Mouse (Mus musculus): ENCODE data around the gene Rps10.
"Not testable (repeated sequence)": the region's sequence is repeated elsewhere in the genome, so short reads cannot be mapped to it uniquely, and the experiment has no call there.

The Rps10 gene

GRCm38 (mm10) chr17:27643756-27644155, 7.3 kb upstream of the Rps10 start:
- no peak for DNase-seq

DNA sequence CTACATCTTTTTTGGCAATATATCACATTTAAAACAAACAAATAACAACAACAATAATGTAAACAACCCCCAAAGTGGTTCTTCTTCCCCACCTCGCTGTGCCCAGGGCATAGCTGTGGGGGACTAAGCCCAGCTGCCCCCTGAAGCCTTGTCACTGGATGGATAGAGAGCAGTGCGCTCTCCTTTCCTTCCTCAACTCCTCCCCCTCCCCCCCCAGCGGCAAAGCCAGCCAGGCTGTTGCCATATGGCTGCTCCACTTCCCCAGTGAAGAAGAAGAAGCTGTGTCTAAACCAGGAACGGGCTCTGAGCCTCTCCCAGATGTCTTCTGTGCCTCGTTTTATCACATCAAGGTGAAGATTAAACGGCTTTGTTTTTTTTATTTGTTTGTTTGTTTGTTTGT, 6.6 kb upstream of the Rps10 start:
- DNase-seq = no peak

- peak; percentile 21 to 49 for DNase-seq
These were observed 6.1 kb upstream of the Rps10 start for GRCm38 (mm10) chr17:27642491-27643062.

DNA sequence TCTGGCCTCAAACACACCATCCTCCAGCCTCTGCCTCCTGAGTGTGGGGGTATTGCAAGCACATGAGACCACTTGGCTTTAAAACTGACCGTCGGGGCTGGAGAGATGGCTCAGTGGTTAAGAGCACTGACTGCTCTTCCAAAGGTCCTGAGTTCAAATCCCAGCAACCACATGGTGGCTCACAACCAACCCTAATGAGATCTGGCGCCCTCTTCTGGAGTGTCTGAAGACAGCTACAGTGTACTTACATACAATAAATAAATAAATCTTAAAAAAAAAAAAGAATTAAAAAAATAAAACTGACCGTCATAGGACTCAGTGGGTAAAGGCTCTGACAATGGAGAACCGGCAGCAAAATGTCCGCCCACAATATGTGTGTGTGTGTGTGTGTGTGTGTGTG, 3.4 kb upstream of the Rps10 start:
- not testable (repeated sequence) for DNase-seq

DNA sequence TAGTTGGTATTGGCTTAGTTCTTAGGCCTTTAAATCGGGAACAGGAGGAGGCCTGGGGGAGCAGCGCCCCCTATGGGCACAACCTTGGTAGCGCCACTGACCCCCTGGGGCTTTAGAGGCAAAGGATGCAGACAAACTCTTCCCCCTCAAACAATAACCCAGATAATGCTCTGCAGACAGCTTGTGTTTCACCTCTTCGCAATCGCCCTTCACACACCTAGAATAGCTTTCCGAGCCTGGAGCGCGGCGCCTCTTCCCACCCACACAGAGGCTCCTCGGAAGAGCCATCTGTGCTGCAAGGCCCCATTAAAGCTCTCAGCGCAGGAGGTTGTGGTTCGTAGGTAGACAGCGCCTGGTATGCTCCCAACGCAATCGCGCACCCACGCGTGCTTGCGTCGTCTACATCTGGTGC, 2.5 kb upstream of the Rps10 start:
- DNase-seq = no peak

DNA sequence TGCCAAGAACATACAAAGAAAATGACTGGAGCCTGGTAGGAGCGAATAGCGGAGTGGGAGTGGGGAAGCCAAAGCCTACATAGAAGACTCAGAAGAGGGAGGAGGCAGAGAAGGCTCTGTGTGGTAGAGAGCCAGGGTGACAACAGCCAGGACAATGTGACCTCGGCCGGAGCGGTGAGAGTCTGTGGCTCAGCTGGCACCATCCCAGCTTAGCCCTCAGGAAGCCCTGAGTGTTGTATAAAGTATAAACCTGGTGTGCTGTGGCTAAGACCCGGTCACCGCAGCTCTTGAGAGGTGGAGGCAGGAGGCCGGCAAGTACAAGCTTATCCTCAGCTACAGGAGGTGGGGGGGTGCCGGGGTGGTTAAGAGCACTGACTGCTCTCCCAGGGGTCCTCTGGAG, 864 bp upstream of the Rps10 start:
- DNase-seq = peak; percentile 28 to 73

DNA sequence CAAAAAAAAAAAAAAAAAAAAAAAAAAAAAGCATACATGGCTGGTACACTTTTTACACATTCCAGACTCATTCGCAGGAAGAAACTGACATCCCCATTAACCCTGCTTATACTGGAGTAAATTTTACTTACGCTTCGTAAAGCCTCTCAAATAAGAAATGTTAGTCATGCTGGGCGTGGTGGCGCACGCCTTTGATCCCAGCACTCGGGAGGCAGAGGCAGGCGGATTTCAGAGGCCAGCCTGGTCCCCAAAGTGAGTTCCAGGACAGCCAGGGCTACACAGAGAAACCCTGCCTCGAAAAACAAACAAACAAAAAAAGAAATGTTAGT, 930 bp downstream of the Rps10 start:
- not testable (repeated sequence) for DNase-seq

- DNase-seq = peak; percentile 90 to 95
These were observed 1.4 kb downstream of the Rps10 start, which contains the start of gene RPS10-NUDT3 for GRCm38 (mm10) chr17:27634871-27635574. RPS10-NUDT3 (minus strand) TSS chr17:27635222.

GRCm38 (mm10) chr17:27629249-27630020, 7.0 kb downstream of the Rps10 start:
- DNase-seq = peak; percentile 89 to 95

DNA sequence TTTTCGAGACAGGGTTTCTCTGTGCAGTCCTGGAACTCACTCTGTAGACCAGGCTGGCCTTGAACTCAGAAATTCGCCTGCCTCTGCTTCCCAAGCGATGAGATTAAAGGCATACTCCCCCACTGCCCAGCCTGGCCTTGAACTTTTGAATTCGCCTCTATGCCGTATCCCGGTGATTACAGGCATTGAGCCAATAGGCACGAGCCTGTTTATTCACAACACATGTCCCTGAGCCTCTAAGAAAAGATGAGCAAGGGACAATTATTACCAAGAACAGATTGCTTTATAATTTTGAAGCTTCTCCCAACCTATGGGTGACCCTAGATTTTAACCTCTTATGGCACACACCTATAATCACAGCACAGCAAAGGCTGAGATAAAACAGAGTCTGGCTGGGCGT, 8.1 kb downstream of the Rps10 start:
- DNase-seq = no peak

DNA sequence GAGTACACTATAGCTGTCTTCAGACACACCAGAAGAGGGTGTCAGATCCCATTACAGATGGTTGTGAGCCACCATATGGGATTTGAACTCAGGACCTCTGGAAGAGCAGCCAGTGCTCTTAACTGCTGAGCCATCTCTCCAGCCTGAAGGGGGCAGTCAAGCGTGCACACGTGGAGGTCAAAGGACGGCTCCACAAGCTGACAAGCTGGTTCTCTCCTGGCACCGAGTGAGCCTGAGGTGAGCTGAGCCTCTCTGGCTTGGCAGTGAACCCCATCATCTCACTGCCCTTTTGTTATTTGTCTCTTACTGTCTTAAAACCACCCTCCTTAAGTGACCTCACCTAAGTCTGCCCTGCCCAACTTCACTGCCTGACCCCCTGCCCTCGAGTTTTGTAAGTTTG, 9.0 kb downstream of the Rps10 start:
- DNase-seq = peak; percentile 79 to 87

GRCm38 (mm10) chr17:27626681-27627080, 9.8 kb downstream of the Rps10 start:
- DNase-seq = no peak

GRCm38 (mm10) chr17:27625455-27626251, 10.8 kb downstream of the Rps10 start:
- DNase-seq = no peak

DNA sequence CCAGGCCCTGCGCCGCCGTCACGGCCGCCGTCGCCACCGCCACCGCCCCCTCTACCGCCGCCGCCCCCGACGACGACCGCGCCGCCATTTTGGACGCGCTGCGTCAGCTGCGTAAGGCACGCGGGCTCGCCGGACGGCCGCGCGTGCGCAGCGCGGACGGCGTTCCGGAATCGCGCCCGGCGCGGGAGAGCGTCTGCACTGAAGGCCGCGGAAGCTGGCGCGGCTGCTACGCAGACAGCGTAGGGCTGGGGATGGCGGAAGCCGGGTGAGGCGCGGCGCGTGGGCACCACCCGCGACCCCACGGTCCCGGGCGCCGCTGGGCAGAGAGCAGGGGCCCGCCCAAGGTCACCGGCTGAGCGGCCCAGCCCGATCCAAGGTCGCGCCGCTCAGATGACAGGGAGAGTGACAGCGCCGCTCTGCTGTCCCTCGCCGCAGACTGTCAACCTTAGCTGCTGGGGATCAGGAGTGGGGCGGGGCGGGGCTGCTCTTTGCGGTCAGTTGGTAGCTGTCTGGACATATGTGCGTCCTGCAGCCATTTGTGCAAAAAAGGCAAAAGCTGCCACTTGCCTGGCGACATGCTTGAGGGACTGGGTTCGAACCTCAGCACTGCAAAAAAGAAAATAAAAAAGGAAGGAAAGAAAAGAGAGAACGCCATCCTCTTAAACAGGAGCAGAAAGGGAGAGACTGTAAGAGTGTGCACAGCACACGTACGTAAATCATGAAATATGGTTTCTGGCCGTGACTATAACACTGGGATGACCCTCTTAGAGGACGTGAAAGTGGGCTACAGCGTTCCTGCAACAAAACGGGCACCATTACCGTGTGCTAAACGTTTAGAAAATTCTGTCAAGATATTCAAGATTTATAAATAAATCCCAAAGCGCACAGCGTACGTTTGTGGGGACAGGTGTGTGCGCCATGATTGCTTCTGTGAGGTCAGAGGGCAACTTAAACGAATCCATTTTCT, 12.8 kb downstream of the Rps10 start, which contains the start of gene Nudt3:
TSS of gene Nudt3 (minus strand) at position 136 of the 967 bp plus-strand sequence.
- peak; percentile 85 to 93 for DNase-seq

DNA sequence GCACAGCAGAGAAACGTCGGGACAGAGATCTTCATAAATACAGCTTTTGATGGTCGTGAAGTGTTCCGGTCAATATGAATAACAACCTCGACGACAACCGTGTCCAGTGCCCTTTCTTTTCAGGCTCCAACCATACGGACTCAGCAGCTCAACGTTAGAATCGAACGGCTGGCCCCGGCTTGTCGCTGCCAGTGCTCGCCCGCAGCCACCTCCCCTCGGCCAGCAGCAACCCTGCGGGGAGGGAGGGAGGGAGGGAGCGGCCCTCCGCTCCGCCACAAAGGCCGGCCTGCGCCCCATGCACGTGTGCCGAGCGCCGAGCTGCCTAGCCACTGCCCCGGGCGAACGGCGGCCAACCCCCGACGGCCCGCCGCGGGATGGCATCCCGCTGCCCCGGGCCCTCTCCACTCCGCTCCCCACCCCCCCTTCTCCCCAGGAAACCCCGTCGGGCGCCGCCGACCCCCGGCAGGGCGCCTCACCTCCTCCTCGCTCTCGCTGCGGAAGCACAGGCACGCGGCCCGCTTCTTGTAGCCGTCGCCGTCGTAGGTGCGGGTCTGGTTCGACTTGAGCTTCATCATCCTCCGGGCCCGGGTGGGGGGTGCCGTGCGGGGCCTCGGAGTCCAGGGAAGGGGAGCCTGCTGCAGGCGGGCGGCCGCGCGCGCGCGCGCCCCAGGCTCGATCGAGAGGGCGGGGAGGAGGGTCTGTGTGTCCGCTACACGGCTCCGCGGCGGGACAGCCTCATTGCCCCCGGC, 13.7 kb downstream of the Rps10 start:
- peak; percentile 48 to 76 for DNase-seq

DNA sequence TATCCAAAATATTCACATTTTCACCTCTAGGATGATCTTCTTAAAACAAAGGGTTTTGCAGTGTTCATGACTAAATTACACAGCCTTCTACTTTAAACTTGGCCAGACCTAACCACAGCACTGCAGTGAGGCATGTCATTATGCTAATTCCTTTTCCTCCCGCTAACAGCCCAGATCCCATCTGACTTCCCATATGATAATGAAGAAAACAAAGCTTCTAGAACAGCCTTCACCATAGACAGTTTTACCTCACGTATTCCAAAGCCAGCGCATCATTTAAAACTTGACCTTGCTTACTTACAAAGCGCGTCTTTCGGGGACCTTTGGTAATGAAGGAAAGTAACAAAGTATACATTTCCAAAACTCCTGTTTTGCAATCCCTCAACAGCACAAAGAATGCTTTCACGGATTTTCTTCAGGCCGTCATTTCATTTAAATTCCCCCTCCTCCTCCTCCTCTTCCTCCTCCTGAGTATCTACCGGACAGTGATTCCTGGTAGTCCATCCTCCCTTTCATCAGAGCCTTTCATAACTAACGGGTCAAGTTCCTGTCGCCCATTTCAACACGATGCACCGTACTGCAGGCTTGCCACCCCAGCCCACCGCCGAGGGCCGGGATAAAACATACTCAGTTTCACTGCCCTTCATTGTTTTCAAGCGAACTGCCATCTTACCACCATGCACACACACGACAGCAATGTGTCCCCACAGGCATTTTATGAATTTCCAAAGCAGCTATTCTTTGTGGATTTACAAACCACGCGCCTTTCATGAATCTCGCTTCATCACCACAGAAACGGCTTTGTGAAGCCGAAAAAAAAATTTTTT, 14.6 kb downstream of the Rps10 start:
- no peak for DNase-seq

- no peak for DNase-seq
These were observed 15.3 kb downstream of the Rps10 start for GRCm38 (mm10) chr17:27621161-27621560.

- no peak for DNase-seq
These were observed 21.1 kb downstream of the Rps10 start for GRCm38 (mm10) chr17:27615388-27615787.

- no peak for DNase-seq
These were observed 23.5 kb downstream of the Rps10 start for GRCm38 (mm10) chr17:27613016-27613415.

DNA sequence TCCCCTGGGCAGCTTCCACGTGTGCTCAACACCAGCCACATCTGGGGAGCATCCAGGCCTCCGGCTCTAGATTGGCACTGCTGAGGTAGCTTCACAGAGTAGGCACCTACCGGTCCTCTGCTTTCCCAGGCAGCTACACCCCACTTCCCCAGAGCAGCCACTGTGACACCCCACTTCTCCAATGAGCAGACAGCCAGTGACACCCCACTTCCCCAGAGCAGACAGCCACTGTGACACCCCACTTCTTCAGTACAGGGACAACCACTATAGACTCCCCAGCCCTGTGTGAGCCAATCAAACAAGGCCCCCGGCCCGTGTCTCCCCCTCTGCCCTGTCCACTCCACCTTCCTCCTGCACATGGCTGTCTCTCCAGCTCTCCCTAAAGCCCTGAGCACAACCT, 24.5 kb downstream of the Rps10 start:
- DNase-seq = no peak

All from kidney, postnatal 25 days (tissue).